Mouse (Mus musculus): ENCODE measurements around the gene Gmds.

The Gmds gene

DNA sequence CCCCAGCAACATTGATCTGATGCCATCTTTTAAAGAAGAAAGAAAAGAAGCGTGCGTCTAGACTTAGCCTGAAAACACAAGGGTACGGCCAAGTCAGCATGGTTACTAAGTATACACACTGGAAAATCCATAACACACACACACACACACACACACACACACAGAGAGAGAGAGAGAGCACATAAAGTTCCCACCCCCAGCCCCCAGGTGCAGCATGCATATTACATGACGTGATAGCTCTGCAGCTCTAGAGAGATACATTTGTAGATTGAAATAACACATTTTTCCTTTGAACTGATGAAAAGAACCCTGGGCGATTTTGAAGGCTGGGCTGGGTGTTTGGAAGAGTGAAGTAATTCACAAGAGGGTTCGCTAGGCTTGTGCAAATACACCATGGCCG is 553.8 kb downstream of the Gmds start:
- no peak for DNase-seq (ENCODE audit: low spot score)

DNA sequence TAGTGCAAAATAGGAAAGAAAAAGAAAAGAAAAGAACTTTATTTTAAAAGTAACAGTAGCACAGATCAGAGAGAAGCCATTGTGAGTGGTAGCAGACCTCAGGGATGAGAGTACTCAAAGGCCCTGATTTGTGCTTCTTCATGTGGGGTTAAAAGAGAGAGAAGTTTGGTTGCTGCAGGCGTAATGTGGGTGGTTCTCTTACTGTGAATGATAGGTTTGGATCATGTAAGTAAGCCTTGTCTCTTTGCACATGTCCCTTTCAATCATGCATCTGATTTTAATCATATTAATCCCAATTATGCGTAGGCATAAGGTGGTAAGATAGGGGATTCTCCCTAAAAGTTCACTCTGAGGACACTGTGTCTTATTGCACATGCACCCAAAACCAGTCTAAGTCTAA is 556.5 kb downstream of the Gmds start:
- DNase-seq (ENCODE audit: low spot score) = no peak

DNA sequence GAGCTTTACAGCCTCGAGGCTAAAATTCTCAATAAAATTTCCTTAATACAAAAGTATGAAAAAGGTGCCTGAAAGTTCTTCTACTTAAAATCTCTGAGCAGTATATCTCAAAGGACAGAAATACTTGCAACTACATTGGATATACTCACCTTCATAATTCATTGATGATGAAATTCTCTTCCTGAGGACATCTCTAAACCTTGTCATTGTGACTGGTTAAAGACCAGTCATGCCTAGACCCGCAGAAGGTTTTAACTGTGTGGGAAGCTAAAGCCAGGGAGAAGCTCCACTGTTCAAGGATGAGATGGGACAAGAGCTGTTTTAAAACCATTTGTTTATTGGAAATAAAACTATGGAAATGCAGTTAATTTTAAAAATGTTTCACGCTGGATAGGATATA is 558.2 kb downstream of the Gmds start:
- no peak for DNase-seq (ENCODE audit: low spot score)

DNA sequence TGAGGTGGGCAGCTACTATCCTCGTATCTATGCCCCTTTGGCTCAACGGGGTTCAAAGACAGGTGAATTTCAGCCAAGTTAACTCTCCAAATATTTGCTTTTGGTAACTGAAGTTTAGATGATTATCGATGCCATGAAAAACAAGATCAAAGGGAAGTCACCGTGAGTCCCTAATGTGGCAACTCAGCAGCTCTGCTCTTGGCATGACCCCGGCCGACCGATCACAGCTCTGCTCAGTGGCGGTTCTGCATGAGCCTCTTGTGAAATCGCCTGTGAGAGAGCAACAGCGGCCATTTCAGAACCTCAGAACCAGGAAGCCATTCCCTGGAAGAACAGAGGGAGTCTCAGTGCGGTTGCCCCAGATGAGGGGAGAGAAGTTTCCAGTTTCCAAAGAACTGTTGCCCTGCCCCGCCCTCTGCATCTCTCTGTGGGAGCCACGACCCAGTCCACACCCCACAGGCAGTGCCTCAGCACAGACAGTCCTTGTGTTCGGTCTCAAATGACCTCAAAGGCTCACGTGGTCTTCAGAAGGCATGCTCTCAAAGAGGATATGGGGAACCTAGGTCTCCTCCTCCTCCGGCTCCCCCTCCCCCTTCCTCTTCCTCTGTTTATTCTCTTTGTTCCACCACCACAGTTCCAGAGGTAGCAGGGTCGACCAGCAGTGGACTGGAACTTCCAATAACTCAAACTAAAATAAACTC is 559.1 kb downstream of the Gmds start:
- no peak for DNase-seq (ENCODE audit: low spot score)

DNA sequence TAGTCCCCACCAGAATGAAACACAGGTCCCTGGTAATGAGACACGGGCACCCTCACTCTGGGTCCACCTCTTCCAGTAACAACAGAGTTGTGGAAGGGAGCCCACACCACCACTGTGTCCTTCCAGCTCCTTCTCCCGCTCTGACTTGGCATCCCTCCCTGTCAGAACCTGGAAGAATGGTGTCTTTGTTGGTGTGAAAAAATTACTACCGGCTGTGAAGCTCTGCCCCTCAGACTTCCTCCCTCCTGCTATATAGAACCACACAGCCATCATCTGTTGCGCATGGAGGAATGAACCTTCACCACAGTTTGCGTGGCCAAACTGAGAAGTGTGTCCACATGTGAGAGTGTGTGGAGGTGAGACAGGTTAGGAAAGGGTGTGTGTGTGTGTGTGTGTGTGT is 562.8 kb downstream of the Gmds start:
- no peak for DNase-seq (ENCODE audit: low spot score)

DNA sequence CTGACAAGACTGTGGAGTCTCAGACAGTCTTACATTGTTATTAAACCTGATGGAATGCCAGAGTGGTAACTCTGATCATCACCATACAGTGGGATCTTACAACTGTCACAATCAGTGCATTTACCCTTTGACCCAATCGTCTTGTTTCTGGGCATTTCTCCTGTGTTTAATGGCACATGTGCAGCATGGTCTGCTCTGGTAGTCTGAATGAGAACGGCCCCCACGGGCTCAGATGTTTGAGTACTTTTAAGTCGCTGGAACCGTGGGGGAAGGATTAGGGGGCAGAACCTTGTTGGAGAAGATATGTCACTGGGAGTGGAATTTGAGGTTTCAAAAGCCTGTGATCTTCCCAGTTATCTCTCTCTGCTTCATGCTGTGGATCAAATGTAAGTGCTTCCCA is 565.7 kb downstream of the Gmds start:
- no peak for DNase-seq (ENCODE audit: low spot score)
